Mouse (Mus musculus): ENCODE data around the gene Gm20388.

DNA sequence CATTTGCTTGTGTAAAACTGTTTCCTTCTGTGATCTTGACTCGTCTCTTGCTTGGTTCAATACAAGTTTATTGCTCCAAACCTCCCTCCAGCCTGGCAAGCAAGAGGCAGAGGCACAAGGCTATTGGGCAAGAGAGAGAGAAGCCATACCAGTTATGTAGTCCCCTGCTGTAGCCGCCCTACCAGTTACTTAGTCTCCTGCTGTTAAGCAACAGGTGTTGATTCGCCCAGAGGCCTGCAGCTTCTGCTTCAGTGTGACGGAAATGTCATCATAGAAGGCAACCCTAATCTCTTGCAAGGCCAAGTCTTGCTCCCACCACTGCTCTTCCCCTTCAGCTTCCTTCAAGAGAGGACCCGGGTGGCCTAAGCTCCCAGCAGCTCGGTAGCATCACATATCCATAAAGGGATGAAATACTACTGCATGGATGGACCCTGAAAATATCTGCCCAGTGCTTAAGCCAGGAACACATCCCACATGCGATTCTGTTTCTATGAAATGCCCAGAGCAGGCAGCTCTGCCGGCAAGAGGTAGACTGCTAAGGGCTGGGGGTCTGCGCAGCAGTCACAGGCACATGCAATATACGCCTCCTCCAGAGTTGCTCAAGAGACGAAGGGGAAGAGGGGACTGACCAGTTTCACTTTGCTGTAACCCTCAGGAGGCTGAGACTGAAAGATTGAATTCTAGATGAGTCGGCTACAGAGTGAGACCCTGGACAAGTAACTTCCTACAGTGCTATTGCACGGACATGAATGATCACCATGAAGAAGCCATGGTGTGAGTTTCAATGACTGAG, 3369.9 kb downstream of the Gm20388 start:
- TF ChIP-seq CTCF (IDR thresholded peaks at IDR 0.05; ENCODE audit: insufficient read depth, low read depth, low read length) (no peak), POLR2A (IDR thresholded peaks at IDR 0.05; ENCODE audit: insufficient read depth, low read depth, low read length) (no peak)

Measured in olfactory bulb, adult 2 months (tissue).